Mouse (Mus musculus): Measurements from ENCODE around the gene Adamts6. TPM values are rescaled to one million over a fixed set of nuclear protein-coding genes. Genes with fewer than 3 reads are reported as not detected.

Adamts6 gene
- polyA plus RNA-seq, 1 experiment from 2014 or later: 0.10 TPM

Other genes with a start within 250 kb of the Adamts6 start
- gene Nln, start 178.2 kb upstream of the Adamts6 start, polyA plus RNA-seq (2018): 19.7 to 52.2 TPM (median 19.9 TPM) in 3 replicates
- 1.2 to 2.8 TPM (median 1.9 TPM) in 3 replicates for gene Sgtb, start 178.1 kb upstream of the Adamts6 start, polyA plus RNA-seq (2018)
- 21.1 to 29.3 TPM (median 24.5 TPM) in 3 replicates for gene Trappc13, start 109.4 kb upstream of the Adamts6 start, polyA plus RNA-seq (2018)
- gene Trim23, start 109.0 kb upstream of the Adamts6 start, polyA plus RNA-seq (2018): 7.1 to 9.9 TPM (median 9.4 TPM) in 3 replicates
- gene Cenpk, start 59.2 kb upstream of the Adamts6 start, polyA plus RNA-seq (2018): 1.1 to 22.7 TPM (median 18.2 TPM) in 3 replicates
- 9.1 to 16.6 TPM (median 12.1 TPM) in 3 replicates for gene Ppwd1, start 59.0 kb upstream of the Adamts6 start, polyA plus RNA-seq (2018)